11 mouse cellular contexts compared by ENCODE assay signal in genomic region chr4:137031319-137031718, GRCm38 (mm10).
"Had no signal": no experiment of that assay in that cellular context is flagged by ENCODE, and none has a peak within 500 bp of the region (broad histone marks: within the 10 kb centered on the region; RNA-seq: fewer than 3 reads in every experiment).

No protein-coding gene starts in this region.

- H3K9me3 ChIP-seq: limb, embryonic 15.5 days; midbrain, embryonic 15.5 days; neural tube, embryonic 12.5 days had no signal

- ATAC-seq: midbrain, embryonic 15.5 days had no signal

- H3K9ac ChIP-seq: limb, embryonic 15.5 days; liver, embryonic 14.5 days; midbrain, embryonic 15.5 days; neural tube, embryonic 12.5 days had no signal

- H3K4me3 ChIP-seq: limb, embryonic 15.5 days; midbrain, embryonic 15.5 days; neural tube, embryonic 12.5 days had no signal

- H3K27me3 ChIP-seq: limb, embryonic 15.5 days; midbrain, embryonic 15.5 days; neural tube, embryonic 12.5 days had no signal

- H3K27ac ChIP-seq: limb, embryonic 15.5 days; liver, embryonic 14.5 days; midbrain, embryonic 15.5 days; neural tube, embryonic 12.5 days had no signal

- H3K36me3 ChIP-seq: limb, embryonic 15.5 days; midbrain, embryonic 15.5 days; neural tube, embryonic 12.5 days had no signal

- DNase-seq: kidney, adult 18-20 months; layer of hippocampus, adult 9-11 months; layer of hippocampus, postnatal 36 days; right cerebral cortex, postnatal 4 days; spleen, adult 18-20 months; thymus, adult 2 months; thymus, postnatal 25 days had no signal

- H3K4me2 ChIP-seq: limb, embryonic 15.5 days; midbrain, embryonic 15.5 days; neural tube, embryonic 12.5 days had no signal
